Mouse (Mus musculus): ENCODE measurements around the gene Slc19a1. TPM values are rescaled to one million over a fixed set of nuclear protein-coding genes. Genes with fewer than 3 reads are reported as not detected.

The Slc19a1 gene
- polyA plus RNA-seq, 1 experiment from 2014 or later, result 44.9 TPM

- peaks cover 54% of the 10 kb centered on the region for H3K36me3 ChIP-seq
- no peak for ATAC-seq
- no peaks in the 10 kb centered on the region for H3K27me3 ChIP-seq (replicated peaks)
- H3K4me3 ChIP-seq, result no peak overlapping the region
- H3K4me1 ChIP-seq, result no peaks in the 10 kb centered on the region
- no peak overlapping the region for H3K4me2 ChIP-seq
- H3K27ac ChIP-seq, result no peak overlapping the region
- no peak overlapping the region for H3K9ac ChIP-seq
- 69% methylated on average over 8 of the region's 8 CpGs for WGBS (ENCODE audit: insufficient replicate concordance)
- H3K9me3 ChIP-seq (replicated peaks), result no peaks in the 10 kb centered on the region
These were observed 46.9 kb downstream of the Slc19a1 start for GRCm38 (mm10) chr10:77078961-77079360.

GRCm38 (mm10) chr10:77082453-77082852 is 50.4 kb downstream of the Slc19a1 start:
- Histone ChIP-seq H3K4me1 (no peaks in the 10 kb centered on the region), H3K9me3 (replicated peaks) (no peaks in the 10 kb centered on the region), H3K4me2 (no peak overlapping the region), H3K9ac (no peak overlapping the region), H3K27ac (no peak overlapping the region), H3K36me3 (peaks cover 56% of the 10 kb centered on the region), H3K4me3 (no peak overlapping the region), H3K27me3 (replicated peaks) (no peaks in the 10 kb centered on the region)
- 16% methylated on average over 3 of the region's 3 CpGs for WGBS (ENCODE audit: insufficient replicate concordance)
- no peak for ATAC-seq

- no peak for ATAC-seq
- Histone ChIP-seq H3K36me3 (peaks cover 58% of the 10 kb centered on the region), H3K4me3 (no peak overlapping the region), H3K9me3 (replicated peaks) (no peaks in the 10 kb centered on the region), H3K9ac (no peak overlapping the region), H3K27me3 (replicated peaks) (no peaks in the 10 kb centered on the region), H3K4me2 (no peak overlapping the region), H3K27ac (no peak overlapping the region), H3K4me1 (no peaks in the 10 kb centered on the region)
- WGBS (ENCODE audit: insufficient replicate concordance), result 68% methylated on average over 5 of the region's 5 CpGs
These were observed 50.9 kb downstream of the Slc19a1 start for GRCm38 (mm10) chr10:77082921-77083320.

GRCm38 (mm10) chr10:77084568-77084967 is 52.5 kb downstream of the Slc19a1 start:
- 50% methylated on average over 1 of the region's 1 CpGs for WGBS (ENCODE audit: insufficient replicate concordance)
- Histone ChIP-seq H3K27me3 (replicated peaks) (no peaks in the 10 kb centered on the region), H3K27ac (no peak overlapping the region), H3K4me2 (no peak overlapping the region), H3K4me1 (peaks cover 5% of the 10 kb centered on the region), H3K9ac (no peak overlapping the region), H3K9me3 (replicated peaks) (no peaks in the 10 kb centered on the region), H3K4me3 (no peak overlapping the region), H3K36me3 (peaks cover 49% of the 10 kb centered on the region)
- ATAC-seq, result no peak

GRCm38 (mm10) chr10:77089336-77089735 is 57.3 kb downstream of the Slc19a1 start:
- Histone ChIP-seq H3K9ac (no peak overlapping the region), H3K27ac (peak overlapping the region; percentile 41; the same call in 1 of the 2 replicates)

GRCm38 (mm10) chr10:77090063-77090462 is 58.0 kb downstream of the Slc19a1 start:
- Histone ChIP-seq H3K4me3 (no peak overlapping the region), H3K36me3 (peaks cover 47% of the 10 kb centered on the region), H3K27ac (peak overlapping the region; percentile 67; the same call in 1 of the 2 replicates), H3K27me3 (replicated peaks) (no peaks in the 10 kb centered on the region), H3K4me2 (no peak overlapping the region), H3K9me3 (replicated peaks) (no peaks in the 10 kb centered on the region; the same call in 1 of the 2 replicates), H3K9ac (0 out of 2 replicates have a peak overlapping the region, but pooled peaks have one; percentile 1), H3K4me1 (peaks cover 31% of the 10 kb centered on the region)
- 37% methylated on average over 5 of the region's 5 CpGs for WGBS (ENCODE audit: insufficient replicate concordance)
- ATAC-seq, result 0 out of 2 replicates have a peak, but pooled peaks have one; percentile 18

More at GRCm38 (mm10) chr10:77089336-77089735, 57.3 kb downstream of the Slc19a1 start:
- H3K27me3 ChIP-seq (replicated peaks), result no peaks in the 10 kb centered on the region
- H3K4me1 ChIP-seq, result peaks cover 31% of the 10 kb centered on the region
- no peak overlapping the region; the same call in 1 of the 2 replicates for H3K4me2 ChIP-seq
- H3K9me3 ChIP-seq (replicated peaks), result no peaks in the 10 kb centered on the region; the same call in 1 of the 2 replicates
- H3K36me3 ChIP-seq, result peaks cover 47% of the 10 kb centered on the region
- ATAC-seq, result no peak
- 61% methylated on average over 8 of the region's 8 CpGs for WGBS (ENCODE audit: insufficient replicate concordance)
- H3K4me3 ChIP-seq, result no peak overlapping the region

- no peak overlapping the region for H3K4me2 ChIP-seq
- ATAC-seq, result peak; percentile 72
- peaks cover 37% of the 10 kb centered on the region for H3K36me3 ChIP-seq
- H3K27me3 ChIP-seq (replicated peaks), result no peaks in the 10 kb centered on the region
- no peak overlapping the region for H3K4me3 ChIP-seq
- H3K4me1 ChIP-seq, result peaks cover 31% of the 10 kb centered on the region
- whole genome bisulfite sequencing (ENCODE audit: insufficient replicate concordance), result 58% methylated on average over 4 of the region's 4 CpGs
- H3K27ac ChIP-seq, result peak overlapping the region; percentile 67
- H3K9me3 ChIP-seq (replicated peaks), result no peaks in the 10 kb centered on the region; the same call in 1 of the 2 replicates
- H3K9ac ChIP-seq, result no peak overlapping the region
These were observed 59.6 kb downstream of the Slc19a1 start for GRCm38 (mm10) chr10:77091538-77092097.

GRCm38 (mm10) chr10:77093817-77094216 is 61.8 kb downstream of the Slc19a1 start:
- H3K9me3 ChIP-seq (replicated peaks), result no peaks in the 10 kb centered on the region; the same call in 1 of the 2 replicates
- no peak overlapping the region for H3K27ac ChIP-seq
- peaks cover 31% of the 10 kb centered on the region for H3K4me1 ChIP-seq
- no peak overlapping the region for H3K4me3 ChIP-seq
- no peak for ATAC-seq
- H3K9ac ChIP-seq, result no peak overlapping the region
- peaks cover 25% of the 10 kb centered on the region; the same call in 1 of the 2 replicates for H3K36me3 ChIP-seq
- H3K27me3 ChIP-seq (replicated peaks), result no peaks in the 10 kb centered on the region
- H3K4me2 ChIP-seq, result no peak overlapping the region

GRCm38 (mm10) chr10:77095666-77096065 is 63.6 kb downstream of the Slc19a1 start:
- H3K4me2 ChIP-seq, result no peak overlapping the region
- 79% methylated on average over 3 of the region's 3 CpGs for WGBS (ENCODE audit: insufficient replicate concordance)
- H3K27ac ChIP-seq, result no peak overlapping the region
- no peaks in the 10 kb centered on the region for H3K27me3 ChIP-seq (replicated peaks)
- H3K4me3 ChIP-seq, result no peak overlapping the region
- peaks cover 15% of the 10 kb centered on the region for H3K4me1 ChIP-seq
- H3K9ac ChIP-seq, result no peak overlapping the region
- H3K36me3 ChIP-seq, result peaks cover 25% of the 10 kb centered on the region; the same call in 1 of the 2 replicates
- H3K9me3 ChIP-seq (replicated peaks), result no peaks in the 10 kb centered on the region; the same call in 1 of the 2 replicates
- no peak for ATAC-seq

GRCm38 (mm10) chr10:77097006-77097889 is 65.2 kb downstream of the Slc19a1 start:
- WGBS (ENCODE audit: insufficient replicate concordance), result 62% methylated on average over 12 of the region's 12 CpGs

GRCm38 (mm10) chr10:77097890-77098200 is 65.8 kb downstream of the Slc19a1 start:
- WGBS (ENCODE audit: insufficient replicate concordance), result 79% methylated on average over 4 of the region's 4 CpGs
- H3K9ac ChIP-seq, result no peak overlapping the region
- ATAC-seq, result no peak
- H3K27ac ChIP-seq, result no peak overlapping the region
- no peaks in the 10 kb centered on the region; the same call in 1 of the 2 replicates for H3K9me3 ChIP-seq (replicated peaks)
- H3K27me3 ChIP-seq (replicated peaks), result no peaks in the 10 kb centered on the region
- H3K4me1 ChIP-seq, result no peaks in the 10 kb centered on the region; the same call in 1 of the 2 replicates
- no peak overlapping the region for H3K4me3 ChIP-seq
- H3K36me3 ChIP-seq, result peaks cover 20% of the 10 kb centered on the region; the same call in 1 of the 2 replicates
- H3K4me2 ChIP-seq, result no peak overlapping the region

More at GRCm38 (mm10) chr10:77097006-77097889, 65.2 kb downstream of the Slc19a1 start:
- ATAC-seq, result no peak
- H3K27ac ChIP-seq, result no peak overlapping the region
- H3K4me1 ChIP-seq, result peaks cover under 1% of the 10 kb centered on the region; the same call in 1 of the 2 replicates
- H3K27me3 ChIP-seq (replicated peaks), result no peaks in the 10 kb centered on the region
- no peak overlapping the region for H3K4me3 ChIP-seq
- no peaks in the 10 kb centered on the region; the same call in 1 of the 2 replicates for H3K9me3 ChIP-seq (replicated peaks)
- H3K4me2 ChIP-seq, result no peak overlapping the region
- H3K36me3 ChIP-seq, result peaks cover 25% of the 10 kb centered on the region; the same call in 1 of the 2 replicates
- no peak overlapping the region for H3K9ac ChIP-seq

GRCm38 (mm10) chr10:77098619-77099018 is 66.6 kb downstream of the Slc19a1 start:
- Histone ChIP-seq H3K4me2 (no peak overlapping the region), H3K36me3 (peaks cover 15% of the 10 kb centered on the region; the same call in 1 of the 2 replicates), H3K9ac (no peak overlapping the region), H3K27ac (no peak overlapping the region), H3K4me1 (peaks cover 4% of the 10 kb centered on the region; the same call in 1 of the 2 replicates), H3K27me3 (replicated peaks) (no peaks in the 10 kb centered on the region), H3K4me3 (no peak overlapping the region), H3K9me3 (replicated peaks) (no peaks in the 10 kb centered on the region)
- ATAC-seq, result no peak
- 58% methylated on average over 2 of the region's 2 CpGs for WGBS (ENCODE audit: insufficient replicate concordance)
